Mouse (Mus musculus): ENCODE results near the gene Prkcz. TPM values are rescaled to one million over a fixed set of nuclear protein-coding genes. Genes with fewer than 3 reads are reported as not detected.

Gene Prkcz
- total and polyA plus RNA-seq, 3 experiments = 0.16 to 11.8 (median 1.6) TPM

- Histone ChIP-seq H3K36me3 (replicated peaks in 1 of 2; ENCODE audit: control insufficient read depth in 1 of 2, insufficient read depth in 1 of 2, low read length in 1 of 2) (peaks cover 10 to 23% of the 10 kb centered on the region in 2 experiments), H3K4me1 (ENCODE audit: control insufficient read depth in 1 of 2, insufficient read depth in 2 of 2) (peaks cover 21 to 51% of the 10 kb centered on the region in 2 experiments), H3K9ac (ENCODE audit: insufficient read depth, low read depth) (peak within 1 kb of the TSS; percentile 79), H3K27me3 (replicated peaks) (no peaks in the 10 kb centered on the region), H3K27ac (ENCODE audit: insufficient read depth, low read depth) (peak within 1 kb of the TSS; percentile 73), H3K79me2 (replicated peaks; ENCODE audit: control insufficient read depth, extremely low read depth, insufficient read depth, poor library complexity, severe bottlenecking) (no peaks in the 10 kb centered on the region), H3K4me2 (ENCODE audit: insufficient read depth, low read depth, poor library complexity, severe bottlenecking) (peak within 1 kb of the TSS; percentile 64), H3K4me3 (replicated peaks in 1 of 3; ENCODE audit: low read depth in 2 of 3, low read length in 2 of 3, poor library complexity in 1 of 3) (peak within 1 kb of the TSS; percentile 81 to 88 (median 83)), H3K9me3 (replicated peaks; ENCODE audit: low read length) (peaks cover 4% of the 10 kb centered on the region)
- dilution Hi-C loops (cut with MboI; ENCODE audit: extremely low pct_ligation_motif_present, extremely low pct_unique_long_range_greater_than_20kb, low sequenced_read_pairs) = no loop called here
- in situ Hi-C loops (cut with MboI; ENCODE audit: low pct_ligation_motif_present, low pct_unique_long_range_greater_than_20kb, low sequenced_read_pairs) = loop anchor here (5.0 to 25.0 kb wide), 4 partner anchors 57 to 365 kb away; partner anchors contain the start of genes Hes5 and Pank4
- TF ChIP-seq SIN3A (IDR thresholded peaks at IDR 0.05; ENCODE audit: low read length) = peak; percentile 68
- peak; percentile 45; the same call in 1 of the 2 replicates for TF ChIP-seq CHD2 (IDR thresholded peaks at IDR 0.05; ENCODE audit: low read length)
- peak; percentile 64 for TF ChIP-seq IRF4 (IDR thresholded peaks at IDR 0.05; ENCODE audit: low read depth, low read length)
- no peak for TF ChIP-seq SMC3 (IDR thresholded peaks at IDR 0.05; ENCODE audit: low read depth, low read length)
- TF ChIP-seq ELF1 (IDR thresholded peaks at IDR 0.05; ENCODE audit: low read depth, low read length) = peak; percentile 21
- peak; percentile 66 for TF ChIP-seq HCFC1 (IDR thresholded peaks at IDR 0.05; ENCODE audit: low read depth, low read length)
- TF ChIP-seq MEF2A (IDR thresholded peaks at IDR 0.05; ENCODE audit: borderline replicate concordance, low read depth, low read length) = no peak; the same call in 1 of the 2 replicates
- no peak for TF ChIP-seq ZKSCAN1 (IDR thresholded peaks at IDR 0.05; ENCODE audit: borderline replicate concordance, low read depth, low read length)
- TF ChIP-seq CHD1 (IDR thresholded peaks at IDR 0.05; ENCODE audit: low read depth, low read length) = no peak
- TF ChIP-seq ZMIZ1 (IDR thresholded peaks at IDR 0.05; ENCODE audit: low read depth, low read length) = no peak; the same call in 1 of the 2 replicates
- TF ChIP-seq RAD21 (IDR thresholded peaks at IDR 0.05; ENCODE audit: low read depth, low read length) = no peak
- no peak; the same call in 1 of the 2 replicates for TF ChIP-seq MAX (IDR thresholded peaks at IDR 0.05; ENCODE audit: low read length)
- TF ChIP-seq BHLHE40 (IDR thresholded peaks at IDR 0.05; ENCODE audit: low read depth, low read length) = peak; percentile 88
- TF ChIP-seq TCF12 (IDR thresholded peaks at IDR 0.05; ENCODE audit: low read depth, low read length) = peak; percentile 44; the same call in 1 of the 2 replicates
- TF ChIP-seq RCOR1 (conservative IDR thresholded peaks at IDR 0.05; ENCODE audit: low read depth, low read length) = no peak; the same call in 1 of the 2 replicates
- peak; percentile 24; the same call in 1 of the 2 replicates for TF ChIP-seq ETS1 (conservative IDR thresholded peaks at IDR 0.05; ENCODE audit: low read depth, low read length)
- no peak for TF ChIP-seq USF1 (IDR thresholded peaks at IDR 0.05; ENCODE audit: low read depth, low read length)
- TF ChIP-seq NELFE (IDR thresholded peaks at IDR 0.05; ENCODE audit: low read depth, low read length) = peak; percentile 74; the same call in 1 of the 2 replicates
- no peak for TF ChIP-seq GABPA (IDR thresholded peaks at IDR 0.05; ENCODE audit: insufficient replicate concordance, low read depth, low read length)
- no peak for TF ChIP-seq CTCF (conservative IDR thresholded peaks at IDR 0.05 in 1 of 2, IDR thresholded peaks at IDR 0.05 in 1 of 2; ENCODE audit: low read depth in 2 of 2, low read length in 2 of 2)
- no peak for TF ChIP-seq JUND (conservative IDR thresholded peaks at IDR 0.05; ENCODE audit: low read depth, low read length)
- TF ChIP-seq ZC3H11A (IDR thresholded peaks at IDR 0.05; ENCODE audit: low read depth, low read length) = no peak
- TF ChIP-seq MXI1 (IDR thresholded peaks at IDR 0.05; ENCODE audit: low read depth, low read length) = peak; percentile 98
- TF ChIP-seq MAZ (IDR thresholded peaks at IDR 0.05; ENCODE audit: low read depth, low read length) = peak; percentile 55; the same call in 1 of the 2 replicates
- 0 out of 2 replicates have a peak, but pooled peaks have one; percentile 31 for TF ChIP-seq UBTF (IDR thresholded peaks at IDR 0.05; ENCODE audit: low read depth, low read length)
- TF ChIP-seq TBP (conservative IDR thresholded peaks at IDR 0.05; ENCODE audit: low read depth, low read length) = no peak
- TF ChIP-seq MYC (IDR thresholded peaks at IDR 0.05; ENCODE audit: low read depth, low read length) = no peak; the same call in 1 of the 2 replicates
- 0 out of 2 replicates have a peak, but pooled peaks have one; percentile 50 for TF ChIP-seq POLR2AphosphoS2 (IDR thresholded peaks at IDR 0.05; ENCODE audit: low read depth, low read length)
- TF ChIP-seq E2F4 (IDR thresholded peaks at IDR 0.05; ENCODE audit: insufficient replicate concordance, low read depth, low read length) = no peak
- TF ChIP-seq JUN (IDR thresholded peaks at IDR 0.05; ENCODE audit: insufficient read depth, low read depth, low read length) = no peak
- TF ChIP-seq KAT2A (IDR thresholded peaks at IDR 0.05; ENCODE audit: insufficient replicate concordance, low read length) = peak; percentile 64; the same call in 1 of the 2 replicates
- no peak for TF ChIP-seq ZNF384 (IDR thresholded peaks at IDR 0.05; ENCODE audit: low read depth, low read length)
- TF ChIP-seq NRF1 (IDR thresholded peaks at IDR 0.05; ENCODE audit: low read depth, low read length) = peak; percentile 22; the same call in 1 of the 2 replicates
- no peak for TF ChIP-seq MAFK (IDR thresholded peaks at IDR 0.05; ENCODE audit: insufficient replicate concordance, low read length)
- TF ChIP-seq USF2 (conservative IDR thresholded peaks at IDR 0.05; ENCODE audit: low read depth, low read length) = no peak
- TF ChIP-seq PAX5 (IDR thresholded peaks at IDR 0.05; ENCODE audit: low read length) = no peak
- TF ChIP-seq POLR2A (IDR thresholded peaks at IDR 0.05; ENCODE audit: low read depth, low read length) = peak; percentile 83
- TF ChIP-seq EP300 (IDR thresholded peaks at IDR 0.05; ENCODE audit: low read length) = no peak
- peak; percentile 76 for DNase-seq (ENCODE audit: extremely low read depth)
Measured at GRCm38 (mm10) chr4:155249648-155250351, 111.4 kb downstream of the Prkcz start, which contains the start of gene Faap20. Faap20 (plus strand) TSS chr4:155249802.
